In the genomic region with DNA sequence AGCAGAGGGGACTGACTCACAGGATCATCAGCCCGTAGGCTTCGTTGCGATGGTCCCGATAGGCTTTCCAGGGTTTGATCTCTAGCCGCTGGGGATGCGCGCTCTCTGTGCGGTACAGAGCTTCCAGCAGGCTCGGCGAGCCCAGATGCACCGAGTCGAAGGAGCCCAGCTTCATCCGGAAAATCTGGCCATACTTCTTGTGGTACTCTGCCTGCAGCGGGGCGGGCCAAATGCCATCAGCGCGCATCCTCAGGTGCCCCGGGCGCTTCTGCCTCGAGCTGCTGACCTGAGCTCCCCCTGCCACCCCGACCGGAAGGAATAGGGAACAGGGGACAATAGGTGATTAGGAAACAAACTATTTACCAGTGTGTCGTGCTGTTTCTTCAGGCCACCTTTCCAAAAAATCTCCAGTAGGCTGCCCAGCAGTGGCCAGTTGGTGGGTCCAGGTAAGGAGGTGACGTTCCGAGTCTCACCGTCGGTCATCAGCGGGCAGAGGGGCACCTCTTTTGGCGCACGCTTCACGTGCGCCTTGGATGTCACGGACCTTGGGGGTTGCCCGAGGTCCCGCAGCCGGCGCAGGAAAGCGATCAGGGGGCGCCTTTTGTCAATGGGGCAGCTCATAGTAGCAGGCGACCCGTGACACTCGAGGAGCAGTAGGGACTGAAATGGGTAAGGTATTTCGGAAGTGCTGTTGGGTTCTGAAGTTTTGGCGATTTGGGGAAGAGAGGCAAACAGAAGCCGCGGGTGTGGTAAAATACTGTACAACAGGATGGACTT, we compare ENCODE assay signal across 8 mouse cellular contexts. TPM values are rescaled to one million over a fixed set of nuclear protein-coding genes. Genes with fewer than 3 reads are reported as not detected.
DNase-seq lines count a peak whose midpoint lies in the region; ATAC-seq and TF ChIP-seq lines count a peak whose summit lies in the region.

A gene (plus strand): TSS at position 275 of the 777 bp plus-strand sequence.

- H3K36me3 ChIP-seq in intestine, embryonic 16.5 days (ENCODE audit: control insufficient read depth, insufficient read depth, low read length): no peaks in the 10 kb centered on the region
- no peaks in the 10 kb centered on the region for H3K36me3 ChIP-seq in liver, embryonic 15.5 days (replicated peaks)
- H3K36me3 ChIP-seq in stomach, embryonic 15.5 days: no peaks in the 10 kb centered on the region

- no peak for TF ChIP-seq CTCF in layer of hippocampus, adult 2 months (conservative IDR thresholded peaks at IDR 0.05)

- H3K4me2 ChIP-seq in intestine, embryonic 16.5 days (ENCODE audit: low read depth, low read length): peak within 1 kb of the TSS; percentile 56
- H3K4me2 ChIP-seq in liver, embryonic 15.5 days: peak within 1 kb of the TSS; percentile 13; the same call in 1 of the 2 replicates
- H3K4me2 ChIP-seq in stomach, embryonic 15.5 days: peak within 1 kb of the TSS; percentile 49

- H3K27me3 ChIP-seq in intestine, embryonic 16.5 days (replicated peaks; ENCODE audit: control insufficient read depth, insufficient read depth, low read length): peaks cover 56% of the 10 kb centered on the region
- H3K27me3 ChIP-seq in liver, embryonic 15.5 days: peaks cover 65% of the 10 kb centered on the region
- peaks cover 69% of the 10 kb centered on the region for H3K27me3 ChIP-seq in stomach, embryonic 15.5 days (replicated peaks)

- H3K27ac ChIP-seq in layer of hippocampus, adult 2 months: no peak within 1 kb of the TSS
- no peak within 1 kb of the TSS for H3K27ac ChIP-seq in intestine, embryonic 16.5 days (ENCODE audit: low read length)
- H3K27ac ChIP-seq in liver, embryonic 15.5 days (replicated peaks): no peak within 1 kb of the TSS
- H3K27ac ChIP-seq in stomach, embryonic 15.5 days: no peak within 1 kb of the TSS

- no peak within 1 kb of the TSS for H3K4me3 ChIP-seq in layer of hippocampus, adult 2 months
- H3K4me3 ChIP-seq in intestine, embryonic 16.5 days (ENCODE audit: low read length): peak within 1 kb of the TSS; percentile 31
- no peak within 1 kb of the TSS for H3K4me3 ChIP-seq in liver, embryonic 15.5 days (replicated peaks)
- H3K4me3 ChIP-seq in stomach, embryonic 15.5 days (replicated peaks): peak within 1 kb of the TSS; percentile 22

- no peak for DNase-seq in layer of hippocampus, adult 2 months (ENCODE audit: low spot score in 2 of 2)
- no peak for DNase-seq in layer of hippocampus, adult 11-12 months (ENCODE audit: low spot score)
- DNase-seq in adrenal gland, postnatal 4 days (ENCODE audit: low spot score in 2 of 2): no peak
- peak; percentile 23 for DNase-seq in gastrocnemius, postnatal 10 days
- DNase-seq in cerebellum, postnatal 36 days: no peak

- no peaks in the 10 kb centered on the region for H3K9me3 ChIP-seq in intestine, embryonic 16.5 days (ENCODE audit: control insufficient read depth, low read length)
- no peaks in the 10 kb centered on the region for H3K9me3 ChIP-seq in liver, embryonic 15.5 days (replicated peaks)
- no peaks in the 10 kb centered on the region for H3K9me3 ChIP-seq in stomach, embryonic 15.5 days

- no peak within 1 kb of the TSS for H3K9ac ChIP-seq in intestine, embryonic 16.5 days (ENCODE audit: low read depth, low read length)
- H3K9ac ChIP-seq in liver, embryonic 15.5 days: no peak within 1 kb of the TSS
- H3K9ac ChIP-seq in stomach, embryonic 15.5 days: no peak within 1 kb of the TSS

- H3K4me1 ChIP-seq in intestine, embryonic 16.5 days (ENCODE audit: control insufficient read depth, insufficient read depth, low read length): peaks cover 13% of the 10 kb centered on the region
- H3K4me1 ChIP-seq in liver, embryonic 15.5 days (replicated peaks): peaks cover 6% of the 10 kb centered on the region; the same call in 1 of the 2 replicates
- peaks cover 15% of the 10 kb centered on the region for H3K4me1 ChIP-seq in stomach, embryonic 15.5 days

- WGBS in intestine, embryonic 16.5 days: under 1% methylated on average over 46 of the region's 46 CpGs
- under 1% methylated on average over 46 of the region's 46 CpGs for WGBS in liver, embryonic 15.5 days (ENCODE audit: insufficient replicate concordance)
- 2% methylated on average over 46 of the region's 46 CpGs for WGBS in stomach, embryonic 15.5 days

- no peak for ATAC-seq in intestine, embryonic 16.5 days
- no peak for ATAC-seq in liver, embryonic 15.5 days (ENCODE audit: insufficient read depth)
- ATAC-seq in stomach, embryonic 15.5 days (ENCODE audit: insufficient read depth, low FRiP score, low read depth): no peak

RNA-seq across cellular contexts. Expression of the gene that starts here (rescaled TPM):
- total RNA-seq in layer of hippocampus, adult 2 months (2021): 10 to 100 TPM; 28.6 to 32.2 TPM
- total RNA-seq in adrenal gland, postnatal 4 days (2021): 10 to 100 TPM; 20.9 to 24.6 TPM
- total RNA-seq in gastrocnemius, postnatal 10 days (2021): 10 to 100 TPM; 21.9 to 25.9 TPM
- polyA plus RNA-seq in intestine, embryonic 16.5 days (2015; fragmentation: Nextera tagmentation; extraction: Ambion mirVana): 46.6 and 48.5 TPM in 2 replicates
- 21.9 and 29.2 TPM in 2 replicates for polyA plus RNA-seq in liver, embryonic 15.5 days (2015; fragmentation: Nextera tagmentation; extraction: Ambion mirVana)
- polyA plus RNA-seq in stomach, embryonic 15.5 days (2015; fragmentation: Nextera tagmentation; extraction: Ambion mirVana): 68.8 and 74.0 TPM in 2 replicates

Comparison
In these comparisons a context has a peak if more than half of its experiments do, and no peak if none do; other contexts are left out.
1. H3K4me3 ChIP-seq: peak in intestine, embryonic 16.5 days (single experiment) and stomach, embryonic 15.5 days (single experiment); none in layer of hippocampus, adult 2 months (single experiment) and liver, embryonic 15.5 days (single experiment).
2. Peak in every context shown above with its lines, with median percentiles within 50 percentile points of each other: H3K4me2 ChIP-seq.